Mouse (Mus musculus) kidney, postnatal 25 days (tissue): ENCODE results near the gene Cdkn2b.

Experiments
- DNase-seq, 2 experiments: peaks; one replicate each; pipeline ENCODE4 v3.0.0; 2021; ENCODE audit warnings: mixed read lengths in 2 of 2

Gene Cdkn2b

GRCm38 (mm10) chr4:89310491-89311254, at the start of gene Cdkn2b:
Cdkn2b (minus strand) TSS chr4:89311039.
- DNase-seq: peak; percentile 91 to 95

GRCm38 (mm10) chr4:89360349-89360748, 49.5 kb upstream of the Cdkn2b start:
- peak; percentile 71 to 79 for DNase-seq

GRCm38 (mm10) chr4:89359506-89359905, 48.7 kb upstream of the Cdkn2b start:
- no peak for DNase-seq

GRCm38 (mm10) chr4:89353935-89354334, 43.1 kb upstream of the Cdkn2b start:
- DNase-seq: no peak

- no peak for DNase-seq
Observed at GRCm38 (mm10) chr4:89353071-89353582, 42.3 kb upstream of the Cdkn2b start.

GRCm38 (mm10) chr4:89351474-89351873, 40.6 kb upstream of the Cdkn2b start:
- no peak for DNase-seq

- no peak for DNase-seq
Observed at GRCm38 (mm10) chr4:89350938-89351451, 40.2 kb upstream of the Cdkn2b start.

GRCm38 (mm10) chr4:89350391-89350790, 39.6 kb upstream of the Cdkn2b start:
- no peak for DNase-seq

GRCm38 (mm10) chr4:89348842-89349241, 38.0 kb upstream of the Cdkn2b start:
- DNase-seq: peak; percentile 32 to 68

- no peak for DNase-seq
Observed at GRCm38 (mm10) chr4:89313461-89313860, 2.6 kb upstream of the Cdkn2b start.

- no peak for DNase-seq
Observed at GRCm38 (mm10) chr4:89309996-89310395, 843 bp downstream of the Cdkn2b start.

- DNase-seq: no peak
Observed at GRCm38 (mm10) chr4:89308001-89308400, 2.8 kb downstream of the Cdkn2b start.

- DNase-seq: peak in 1 of 2 experiments; percentile 32
Observed at GRCm38 (mm10) chr4:89306798-89307365, 4.0 kb downstream of the Cdkn2b start.

GRCm38 (mm10) chr4:89305691-89306090, 5.1 kb downstream of the Cdkn2b start:
- no peak for DNase-seq

- DNase-seq: no peak
Observed at GRCm38 (mm10) chr4:89303281-89303995, 7.4 kb downstream of the Cdkn2b start.

GRCm38 (mm10) chr4:89302129-89302528, 8.7 kb downstream of the Cdkn2b start:
- no peak for DNase-seq

GRCm38 (mm10) chr4:89299721-89300120, 11.1 kb downstream of the Cdkn2b start:
- DNase-seq: no peak

GRCm38 (mm10) chr4:89295441-89296220, 15.2 kb downstream of the Cdkn2b start:
- peak in 1 of 2 experiments; percentile 37 for DNase-seq

GRCm38 (mm10) chr4:89294486-89295440, 16.1 kb downstream of the Cdkn2b start, which contains the start of gene Cdkn2a:
Cdkn2a (minus strand) TSS chr4:89294653.
- peak; percentile 52 to 75 for DNase-seq

- peak in 1 of 2 experiments; percentile 45 for DNase-seq
Observed at GRCm38 (mm10) chr4:89294091-89294485, 16.8 kb downstream of the Cdkn2b start.

- no peak for DNase-seq
Observed at GRCm38 (mm10) chr4:89293516-89293915, 17.3 kb downstream of the Cdkn2b start.
